Mouse (Mus musculus) ES-Bruce4 (cell line): ENCODE measurements around the gene Neurod2.

Experiments
- CTCF ChIP-seq: IDR thresholded peaks from one replicate; pipeline ENCODE4 v1.8.1; 2011; ENCODE audit warnings: low read depth, low read length
- EP300 ChIP-seq: IDR thresholded peaks from 2 replicates; pipeline ENCODE4 v1.6.1; 2011; ENCODE audit warnings: low read depth, low read length; ENCODE audit not compliant: insufficient read depth
- POLR2A ChIP-seq: IDR thresholded peaks from one replicate; pipeline ENCODE4 v1.8.1; 2011; ENCODE audit warnings: low read length; ENCODE audit not compliant: insufficient read depth

- TF ChIP-seq CTCF (peak; percentile 84), EP300 (no peak), POLR2A (no peak)
Observed at GRCm38 (mm10) chr11:98345253-98345652, 15.8 kb upstream of the Neurod2 start.
